8 mouse cellular contexts compared by ENCODE assay signal in the genomic region with DNA sequence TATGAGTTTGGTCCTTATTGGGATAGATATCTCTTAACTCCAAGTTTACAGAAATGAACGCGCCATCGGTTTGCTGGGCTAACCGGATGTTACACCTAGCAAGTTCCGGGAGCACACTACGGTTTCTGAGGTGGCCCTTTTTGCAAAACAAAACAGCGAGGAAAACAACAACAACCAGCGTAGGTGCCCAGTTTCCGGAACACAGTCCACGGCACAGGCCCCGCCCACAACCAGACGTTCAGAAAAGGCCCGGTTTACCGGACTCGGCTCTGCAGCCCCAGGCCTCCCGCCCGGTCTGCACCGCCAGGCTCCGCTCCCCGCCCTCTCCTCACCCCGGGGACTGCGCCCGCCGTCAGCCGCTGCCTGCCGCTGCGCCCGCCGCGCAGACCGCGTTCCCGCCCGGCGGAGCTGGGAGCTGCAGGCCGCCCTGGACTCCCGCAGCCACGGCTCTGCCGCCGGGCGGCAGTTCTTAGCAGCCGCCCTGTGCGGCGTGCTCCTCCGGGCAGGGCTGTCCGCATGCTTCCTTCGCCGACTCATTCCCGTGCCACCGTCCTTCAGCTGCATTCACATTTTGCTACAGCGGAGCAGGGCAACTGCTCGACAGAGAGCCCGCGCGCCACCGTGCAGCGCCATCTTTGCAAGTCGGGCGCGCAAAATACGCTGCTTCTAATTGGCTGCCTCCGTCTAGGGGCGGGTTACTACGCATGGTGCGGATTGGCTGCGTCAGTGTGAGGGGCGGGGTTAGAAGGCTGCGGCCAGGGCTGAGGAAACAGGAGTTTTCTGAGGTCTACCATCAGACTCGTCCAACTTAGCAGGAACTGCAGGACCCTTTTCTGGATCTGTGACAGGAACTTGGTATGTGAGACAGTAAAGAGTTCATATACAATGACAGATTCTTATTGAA. TPM values are rescaled to one million over a fixed set of nuclear protein-coding genes. Genes with fewer than 3 reads are reported as not detected.
DNase-seq lines count a peak whose midpoint lies in the region; ATAC-seq lines count a peak whose summit lies in the region.

A gene (minus strand): TSS at position 645 of the 904 bp plus-strand sequence.

- H3K27me3 ChIP-seq in heart, embryonic 13.5 days (replicated peaks) = no peaks in the 10 kb centered on the region
- no peaks in the 10 kb centered on the region for H3K27me3 ChIP-seq in liver, embryonic 12.5 days (replicated peaks)
- no peaks in the 10 kb centered on the region for H3K27me3 ChIP-seq in stomach, embryonic 15.5 days (replicated peaks)

- peak within 1 kb of the TSS; percentile 98 for H3K9ac ChIP-seq in heart, embryonic 13.5 days
- peak within 1 kb of the TSS; percentile 97 for H3K9ac ChIP-seq in liver, embryonic 12.5 days
- peak within 1 kb of the TSS; percentile 93 for H3K9ac ChIP-seq in stomach, embryonic 15.5 days

- H3K4me1 ChIP-seq in heart, embryonic 13.5 days = peaks cover 19% of the 10 kb centered on the region; the same call in 1 of the 2 replicates
- H3K4me1 ChIP-seq in liver, embryonic 12.5 days = peaks cover 11% of the 10 kb centered on the region
- H3K4me1 ChIP-seq in stomach, embryonic 15.5 days = no peaks in the 10 kb centered on the region

- WGBS in heart, embryonic 13.5 days = under 1% methylated on average over 67 of the region's 69 CpGs
- WGBS in liver, embryonic 12.5 days (ENCODE audit: insufficient replicate concordance) = under 1% methylated on average over 66 of the region's 69 CpGs
- WGBS in stomach, embryonic 15.5 days = under 1% methylated on average over 69 of the region's 69 CpGs

- H3K27ac ChIP-seq in heart, embryonic 13.5 days (replicated peaks) = peak within 1 kb of the TSS; percentile 96
- H3K27ac ChIP-seq in liver, embryonic 12.5 days = peak within 1 kb of the TSS; percentile 97
- peak within 1 kb of the TSS; percentile 95 for H3K27ac ChIP-seq in stomach, embryonic 15.5 days

- H3K9me3 ChIP-seq in heart, embryonic 13.5 days = no peaks in the 10 kb centered on the region
- H3K9me3 ChIP-seq in liver, embryonic 12.5 days (replicated peaks) = no peaks in the 10 kb centered on the region
- no peaks in the 10 kb centered on the region for H3K9me3 ChIP-seq in stomach, embryonic 15.5 days

- H3K4me3 ChIP-seq in heart, embryonic 13.5 days = peak within 1 kb of the TSS; percentile 99
- H3K4me3 ChIP-seq in liver, embryonic 12.5 days = peak within 1 kb of the TSS; percentile 98
- H3K4me3 ChIP-seq in stomach, embryonic 15.5 days (replicated peaks) = peak within 1 kb of the TSS; percentile 99

- peak; percentile 98 for ATAC-seq in erythroid progenitor cell, adult 5-6 weeks (replicated peaks; ENCODE audit: low FRiP score, poor library complexity, severe bottlenecking)
- ATAC-seq in heart, embryonic 13.5 days (ENCODE audit: extremely low read depth, insufficient number of reproducible peaks, low FRiP score, low TSS enrichment) = peak; percentile 97
- ATAC-seq in liver, embryonic 12.5 days = peak; percentile 99
- ATAC-seq in stomach, embryonic 15.5 days (ENCODE audit: insufficient read depth, low FRiP score, low read depth) = peak; percentile 100

- peak; percentile 94 for DNase-seq in CD4-positive helper T cell, adult 2 months (ENCODE audit: low read depth, low spot score)
- peak; percentile 88 for DNase-seq in brain, embryonic 18.5 days (ENCODE audit: low read depth, low spot score)
- peak; percentile 97 for DNase-seq in kidney, postnatal 10 days
- DNase-seq in natural killer cell, adult 2 months (ENCODE audit: low spot score in 2 of 2) = peak; percentile 91 to 92

- H3K4me2 ChIP-seq in heart, embryonic 13.5 days = peak within 1 kb of the TSS; percentile 85
- peak within 1 kb of the TSS; percentile 75 for H3K4me2 ChIP-seq in liver, embryonic 12.5 days
- peak within 1 kb of the TSS; percentile 57 for H3K4me2 ChIP-seq in stomach, embryonic 15.5 days

- H3K36me3 ChIP-seq in heart, embryonic 13.5 days = peaks cover 29% of the 10 kb centered on the region
- H3K36me3 ChIP-seq in liver, embryonic 12.5 days = peaks cover 27% of the 10 kb centered on the region
- H3K36me3 ChIP-seq in stomach, embryonic 15.5 days = peaks cover 9% of the 10 kb centered on the region; the same call in 1 of the 2 replicates

RNA-seq across cellular contexts. Expression of the gene that starts here (rescaled TPM):
- total RNA-seq in erythroid progenitor cell, adult 5-6 weeks (2015; ENCODE audit: low replicate concordance) = 11.7 and 17.7 TPM in 2 replicates
- total RNA-seq in erythroid progenitor cell, adult 5-6 weeks (2017; ENCODE audit: low replicate concordance) = 15.4 and 24.1 TPM in 2 replicates
- polyA plus RNA-seq in heart, embryonic 13.5 days (2015; fragmentation: Nextera tagmentation; extraction: Ambion mirVana) = 6.5 and 6.7 TPM in 2 replicates
- polyA plus RNA-seq in liver, embryonic 12.5 days (2016; fragmentation: Nextera tagmentation; extraction: Ambion mirVana) = 10.2 and 10.7 TPM in 2 replicates
- polyA plus RNA-seq in stomach, embryonic 15.5 days (2015; fragmentation: Nextera tagmentation; extraction: Ambion mirVana) = 11.0 and 11.8 TPM in 2 replicates

Comparison
In these comparisons a context has a peak if more than half of its experiments do, and no peak if none do; other contexts are left out.
1. Peak in every context shown above with its lines: DNase-seq, ATAC-seq, H3K4me3 ChIP-seq and H3K27ac ChIP-seq.